Mouse (Mus musculus) CH12.LX (cell line): ENCODE data around the gene Fpr1. TPM values are rescaled to one million over a fixed set of nuclear protein-coding genes. Genes with fewer than 3 reads are reported as not detected.

ENCODE experiments used
- DNase-seq: peaks from one replicate; pipeline ENCODE4 v3.0.0-alpha.2; 2013; ENCODE audit errors: extremely low read depth
- H3K27ac ChIP-seq: 2 replicates; pipeline ENCODE4 v1.5.1; 2012; ENCODE audit warnings: low read depth, mild to moderate bottlenecking, control low read depth, moderate library complexity; ENCODE audit not compliant: insufficient read depth
- H3K27me3 ChIP-seq: replicated peaks from 2 replicates; pipeline ENCODE3; 2012; ENCODE audit warnings: inconsistent platforms
- H3K36me3 ChIP-seq, 2 experiments: replicated peaks in 1 of 2; 2 replicates each; pipeline versions ENCODE3 to v1.6.1; 2012; ENCODE audit warnings: inconsistent platforms in 1 of 2, low read length in 1 of 2, mild to moderate bottlenecking in 1 of 2, mixed read lengths in 1 of 2, moderate library complexity in 1 of 2; ENCODE audit not compliant: control insufficient read depth in 1 of 2, insufficient read depth in 1 of 2
- H3K4me1 ChIP-seq, 2 experiments: 2 replicates each; pipeline ENCODE4 v1.6.1; 2012; ENCODE audit warnings: inconsistent platforms in 1 of 2, moderate library complexity in 1 of 2; ENCODE audit not compliant: insufficient read depth in 2 of 2, control insufficient read depth in 1 of 2
- H3K4me2 ChIP-seq: 2 replicates; pipeline ENCODE4 v1.6.1; 2012; ENCODE audit warnings: low read depth, mild to moderate bottlenecking, control low read depth; ENCODE audit not compliant: poor library complexity, insufficient read depth, severe bottlenecking
- H3K4me3 ChIP-seq, 3 experiments: fragments of 150-350 bp in 1 of 3; sonication (generic) in 1 of 3; replicated peaks in 1 of 3; 2 replicates each; pipeline versions ENCODE3 to v1.5.1; 2011 to 2012; ENCODE audit warnings: low read depth in 2 of 3, low read length in 2 of 3, mild to moderate bottlenecking in 2 of 3, moderate library complexity in 2 of 3, control low read depth in 1 of 3, improper control_type of control experiment in 1 of 3, inconsistent platforms in 1 of 3, mixed read lengths in 1 of 3; ENCODE audit not compliant: poor library complexity in 1 of 3
- H3K79me2 ChIP-seq: replicated peaks from 2 replicates; pipeline ENCODE4 v1.6.1; 2012; ENCODE audit warnings: mild to moderate bottlenecking, moderate library complexity; ENCODE audit not compliant: control insufficient read depth, poor library complexity, insufficient read depth, severe bottlenecking; ENCODE audit errors: extremely low read depth
- H3K9ac ChIP-seq: 2 replicates; pipeline ENCODE4 v1.6.1; 2012; ENCODE audit warnings: low read depth, mild to moderate bottlenecking, control low read depth, moderate library complexity; ENCODE audit not compliant: insufficient read depth
- H3K9me3 ChIP-seq: replicated peaks from 2 replicates; pipeline ENCODE3; 2012; ENCODE audit warnings: low read length, inconsistent platforms, mixed read lengths
- BHLHE40 ChIP-seq: IDR thresholded peaks from 2 replicates; pipeline ENCODE4 v1.6.1; 2011; ENCODE audit warnings: mild to moderate bottlenecking, low read depth, low read length, improper control_type of control experiment
- CTCF ChIP-seq, 2 experiments: IDR thresholded peaks in 1 of 2; conservative IDR thresholded peaks in 1 of 2; 2 replicates each; pipeline ENCODE4 v1.5.1; 2011 to 2012; ENCODE audit warnings: low read depth in 2 of 2, low read length in 2 of 2, improper control_type of control experiment in 1 of 2, inconsistent platforms in 1 of 2, mild to moderate bottlenecking in 1 of 2, moderate library complexity in 1 of 2
- ELF1 ChIP-seq: IDR thresholded peaks from 2 replicates; pipeline ENCODE4 v1.6.1; 2014; ENCODE audit warnings: low read depth, mild to moderate bottlenecking, inconsistent platforms, low read length, improper control_type of control experiment
- GABPA ChIP-seq: IDR thresholded peaks from 2 replicates; pipeline ENCODE4 v1.6.1; 2012; ENCODE audit warnings: low read depth, low read length, improper control_type of control experiment, inconsistent platforms; ENCODE audit not compliant: insufficient replicate concordance
- JUND ChIP-seq: conservative IDR thresholded peaks from 2 replicates; pipeline ENCODE4 v1.6.1; 2011; ENCODE audit warnings: low read depth, low read length, improper control_type of control experiment
- MAFK ChIP-seq: IDR thresholded peaks from 2 replicates; pipeline ENCODE4 v1.6.1; 2011; ENCODE audit warnings: low read length, improper control_type of control experiment; ENCODE audit not compliant: insufficient replicate concordance
- MAZ ChIP-seq: IDR thresholded peaks from 2 replicates; pipeline ENCODE4 v1.6.1; 2012; ENCODE audit warnings: low read depth, mild to moderate bottlenecking, inconsistent platforms, low read length, improper control_type of control experiment, moderate library complexity
- MXI1 ChIP-seq: IDR thresholded peaks from 2 replicates; pipeline ENCODE4 v1.6.1; 2011; ENCODE audit warnings: mild to moderate bottlenecking, low read depth, low read length, improper control_type of control experiment
- NELFE ChIP-seq: IDR thresholded peaks from 2 replicates; pipeline ENCODE4 v1.6.1; 2011; ENCODE audit warnings: low read depth, low read length, improper control_type of control experiment
- NRF1 ChIP-seq: IDR thresholded peaks from 2 replicates; pipeline ENCODE4 v1.6.1; 2014; ENCODE audit warnings: low read depth, mild to moderate bottlenecking, inconsistent platforms, low read length, improper control_type of control experiment, moderate library complexity
- PAX5 ChIP-seq: IDR thresholded peaks from 2 replicates; pipeline ENCODE4 v1.6.1; 2012; ENCODE audit warnings: low read length, inconsistent platforms, mixed read lengths
- POLR2AphosphoS2 ChIP-seq: IDR thresholded peaks from 2 replicates; pipeline ENCODE4 v1.6.1; 2011; ENCODE audit warnings: low read depth, low read length, improper control_type of control experiment
- RAD21 ChIP-seq: IDR thresholded peaks from 2 replicates; pipeline ENCODE4 v1.6.1; 2011; ENCODE audit warnings: low read depth, mild to moderate bottlenecking, low read length, improper control_type of control experiment, moderate library complexity
- RCOR1 ChIP-seq: conservative IDR thresholded peaks from 2 replicates; pipeline ENCODE4 v1.6.1; 2012; ENCODE audit warnings: low read depth, mild to moderate bottlenecking, inconsistent platforms, low read length, improper control_type of control experiment
- SIN3A ChIP-seq: IDR thresholded peaks from 2 replicates; pipeline ENCODE4 v1.6.1; 2012; ENCODE audit warnings: low read length, improper control_type of control experiment, inconsistent platforms
- SMC3 ChIP-seq: IDR thresholded peaks from 2 replicates; pipeline ENCODE4 v1.6.1; 2011; ENCODE audit warnings: low read depth, low read length, improper control_type of control experiment
- TCF12 ChIP-seq: IDR thresholded peaks from 2 replicates; pipeline ENCODE4 v1.6.1; 2014; ENCODE audit warnings: low read depth, mild to moderate bottlenecking, inconsistent platforms, low read length, improper control_type of control experiment
- UBTF ChIP-seq: IDR thresholded peaks from 2 replicates; pipeline ENCODE4 v1.6.1; 2012; ENCODE audit warnings: low read depth, mild to moderate bottlenecking, inconsistent platforms, low read length, improper control_type of control experiment, moderate library complexity
- USF1 ChIP-seq: IDR thresholded peaks from 2 replicates; pipeline ENCODE4 v1.6.1; 2014; ENCODE audit warnings: low read depth, mild to moderate bottlenecking, inconsistent platforms, low read length, improper control_type of control experiment
- ZNF384 ChIP-seq: IDR thresholded peaks from 2 replicates; pipeline ENCODE4 v1.6.1; 2012; ENCODE audit warnings: low read depth, low read length, improper control_type of control experiment, inconsistent platforms
- dilution Hi-C: fragments of 300-500 bp; cut with MboI; formaldehyde crosslinking; loops from 2 replicates; pipeline ENCODE4 v1.14.3; 2020; ENCODE audit warnings: low sequenced_read_pairs; ENCODE audit not compliant: extremely low pct_unique_long_range_greater_than_20kb, extremely low pct_ligation_motif_present
- in situ Hi-C: fragments of 300-500 bp; cut with MboI; formaldehyde crosslinking; loops from 3 replicates; pipeline ENCODE4 v1.14.3; 2019; ENCODE audit warnings: low sequenced_read_pairs, low pct_ligation_motif_present, low pct_unique_long_range_greater_than_20kb, mixed read lengths
- polyA plus RNA-seq: library from polyadenylated mRNA; unstranded; fragments of >175 nt; gene quantifications from 2 replicates; pipeline ENCODE4 v1.2.1, GENCODE M21; 2012; ENCODE audit warnings: low read depth; ENCODE audit not compliant: insufficient read length
- total RNA-seq, 2 experiments: library from RNA; depleted of rRNA; stranded (reverse); fragments of 300-350 nt in 1 of 2; fragments of >200 nt in 1 of 2; gene quantifications; 2 replicates each; pipeline ENCODE4 v1.2.3; 2012 to 2014

The Fpr1 gene
- total and polyA plus RNA-seq, 3 experiments: not detected

DNA sequence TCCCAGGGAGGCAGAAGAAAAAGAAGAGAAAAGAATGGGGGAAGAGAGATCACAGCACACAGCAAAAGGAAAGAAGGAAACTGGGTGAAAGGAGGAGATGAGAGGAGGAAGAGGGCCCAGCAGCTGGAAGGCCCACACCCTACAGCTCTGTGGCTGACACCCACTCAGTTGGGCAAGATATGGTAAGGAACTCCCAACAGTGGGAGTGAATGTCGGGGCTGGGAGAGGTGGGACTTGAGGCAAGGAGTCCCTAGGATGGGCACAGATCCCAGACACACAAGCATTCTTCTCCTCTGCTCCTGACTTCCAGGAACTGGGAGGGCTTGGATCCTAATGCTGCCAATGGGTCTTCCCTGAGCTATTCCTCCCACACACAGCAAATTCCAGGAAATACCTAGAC, 21.4 kb downstream of the Fpr1 start:
- no peak overlapping the region for H3K4me3 ChIP-seq
- dilution Hi-C loops: no loop called here
- H3K4me2 ChIP-seq: no peak overlapping the region
- no peaks in the 10 kb centered on the region for H3K27me3 ChIP-seq
- no peak for DNase-seq
- in situ Hi-C loops: no loop called here
- H3K9me3 ChIP-seq: no peaks in the 10 kb centered on the region
- peaks cover 0 to 8% of the 10 kb centered on the region in 2 experiments; a peak in 2 of 4 replicates for H3K4me1 ChIP-seq
- H3K36me3 ChIP-seq: no peaks in the 10 kb centered on the region
- no peak overlapping the region for H3K27ac ChIP-seq
- H3K9ac ChIP-seq: no peak overlapping the region
- TF ChIP-seq RCOR1 (no peak), UBTF (no peak), MAZ (no peak), ZNF384 (no peak), ELF1 (no peak), SIN3A (no peak), SMC3 (no peak), BHLHE40 (no peak), MXI1 (no peak)
- H3K79me2 ChIP-seq: no peaks in the 10 kb centered on the region

DNA sequence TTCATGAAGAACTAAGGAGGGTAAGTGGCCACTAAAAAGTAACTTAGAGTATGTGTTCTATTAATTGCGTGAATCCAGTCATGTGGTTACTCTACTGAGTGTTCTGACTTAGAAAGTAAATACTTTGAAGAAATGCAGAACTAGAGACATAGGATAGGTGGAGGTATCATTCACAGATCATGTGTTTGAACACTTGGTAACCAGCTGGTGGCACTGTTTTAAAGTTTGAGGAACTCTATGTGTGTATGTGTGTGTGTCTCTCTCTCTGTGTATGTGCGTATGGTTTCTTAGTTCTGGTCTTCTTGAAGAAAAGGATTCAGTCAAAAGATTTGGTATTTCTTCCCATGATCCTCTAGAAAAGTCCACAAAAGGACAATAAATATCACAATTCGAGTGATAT, 23.6 kb downstream of the Fpr1 start:
- peaks cover 0 to 3% of the 10 kb centered on the region in 2 experiments; a peak in 2 of 4 replicates for H3K4me1 ChIP-seq
- in situ Hi-C loops: no loop called here
- H3K4me2 ChIP-seq: no peak overlapping the region
- TF ChIP-seq ZNF384 (no peak), CTCF (conservative IDR thresholded peaks at IDR 0.05 in 1 of 2, IDR thresholded peaks at IDR 0.05 in 1 of 2; ENCODE audit: low read depth in 2 of 2, low read length in 2 of 2) (peak in 1 of 2 experiments; percentile 64; a peak in 2 of 4 replicates), MAFK (no peak), RAD21 (peak; percentile 49), SMC3 (peak; percentile 37), USF1 (no peak)
- dilution Hi-C loops: no loop called here
- no peaks in the 10 kb centered on the region for H3K36me3 ChIP-seq
- H3K9me3 ChIP-seq: no peaks in the 10 kb centered on the region
- no peak overlapping the region for H3K27ac ChIP-seq
- H3K27me3 ChIP-seq: no peaks in the 10 kb centered on the region
- no peaks in the 10 kb centered on the region for H3K79me2 ChIP-seq
- no peak overlapping the region for H3K9ac ChIP-seq
- DNase-seq: peak; percentile 33
- H3K4me3 ChIP-seq: no peak overlapping the region

DNA sequence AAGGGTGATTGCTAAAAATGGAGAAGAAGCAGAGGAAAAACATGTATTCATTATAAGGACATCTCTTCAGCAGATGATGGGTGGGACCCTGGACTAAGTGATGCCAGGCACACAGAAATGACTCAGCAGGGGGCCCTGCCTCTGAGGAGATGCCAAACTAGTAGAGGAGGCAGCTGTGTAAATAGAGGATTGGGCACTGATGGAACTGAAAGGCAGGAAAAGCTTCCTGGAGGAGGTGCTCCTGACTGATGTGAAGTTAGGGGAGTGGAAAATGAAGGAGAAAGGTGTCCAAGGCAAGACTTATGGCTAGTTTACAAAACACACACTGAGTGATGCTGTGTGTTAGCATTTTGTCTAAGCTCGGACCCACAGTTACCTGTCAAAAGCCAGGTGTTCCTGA, 26.3 kb downstream of the Fpr1 start:
- Histone ChIP-seq H3K36me3 (no peaks in the 10 kb centered on the region), H3K27ac (no peak overlapping the region), H3K9ac (no peak overlapping the region), H3K4me3 (no peak overlapping the region), H3K79me2 (no peaks in the 10 kb centered on the region), H3K4me1 (peaks cover 0 to 2% of the 10 kb centered on the region in 2 experiments; a peak in 1 of 4 replicates), H3K9me3 (no peaks in the 10 kb centered on the region), H3K4me2 (no peak overlapping the region), H3K27me3 (no peaks in the 10 kb centered on the region)
- TF ChIP-seq NELFE: no peak
- no peak for TF ChIP-seq TCF12
- TF ChIP-seq ELF1: no peak
- no peak for TF ChIP-seq PAX5
- no peak for TF ChIP-seq UBTF
- no peak for TF ChIP-seq NRF1
- TF ChIP-seq JUND: no peak
- TF ChIP-seq POLR2AphosphoS2: no peak
- no peak for TF ChIP-seq GABPA
- TF ChIP-seq MAZ: no peak
- dilution Hi-C loops (no loop called here), in situ Hi-C loops (no loop called here)
- DNase-seq: no peak
